Mouse (Mus musculus): ENCODE data around the gene Brf1.

GRCm38 (mm10) chr12:112932647-112933046 is 67.9 kb downstream of the Brf1 start:
- TF ChIP-seq CTCF (conservative IDR thresholded peaks at IDR 0.05; ENCODE audit: insufficient read depth, insufficient read length, low read depth, low read length) (no peak), POLR2A (IDR thresholded peaks at IDR 0.05; ENCODE audit: low read depth, low read length) (no peak)

Data from kidney, adult 2 months (tissue).